ENCODE assay signal across 12 mouse cellular contexts in the genomic region with DNA sequence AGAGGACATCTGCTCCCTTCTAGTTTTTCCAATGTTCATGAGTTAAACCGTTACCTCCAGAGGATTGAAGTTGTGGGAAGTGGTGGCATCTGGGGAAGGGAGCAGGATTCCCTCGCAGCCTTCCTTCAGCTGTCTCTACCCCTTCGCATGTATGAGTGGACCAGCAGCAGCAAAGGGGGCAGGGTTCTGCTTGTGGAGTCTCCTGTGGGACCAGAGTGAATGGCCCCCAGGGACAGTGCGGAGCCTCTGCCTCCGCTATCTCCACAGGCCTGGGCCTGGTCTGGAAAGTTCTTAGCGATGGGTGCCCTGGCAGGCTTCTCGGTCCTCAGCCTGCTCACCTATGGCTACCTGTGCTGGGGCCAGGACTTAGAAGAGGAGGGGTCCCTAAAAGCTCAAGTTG. TPM values are rescaled to one million over a fixed set of nuclear protein-coding genes. Genes with fewer than 3 reads are reported as not detected.
DNase-seq lines count a peak whose midpoint lies in the region; ATAC-seq and TF ChIP-seq lines count a peak whose summit lies in the region.
"Had no signal": no experiment of that assay in that cellular context is flagged by ENCODE, and none has a peak within 500 bp of the region (broad histone marks: within the 10 kb centered on the region; RNA-seq: fewer than 3 reads in every experiment).

No protein-coding gene starts in this region.

- no peak overlapping the region for H3K9ac ChIP-seq in heart, embryonic 12.5 days
- no peak overlapping the region for H3K9ac ChIP-seq in embryonic facial prominence, embryonic 13.5 days
- peak overlapping the region; percentile 77 for H3K9ac ChIP-seq in limb, embryonic 14.5 days (ENCODE audit: low read depth, low read length, severe bottlenecking)

- WGBS in heart, embryonic 12.5 days: 76% methylated on average over 7 of the region's 7 CpGs
- 86% methylated on average over 7 of the region's 7 CpGs for WGBS in embryonic facial prominence, embryonic 13.5 days
- WGBS in limb, embryonic 14.5 days: 80% methylated on average over 7 of the region's 7 CpGs

- TF ChIP-seq POLR2A in limb, embryonic 14.5 days (IDR thresholded peaks at IDR 0.05; ENCODE audit: borderline replicate concordance, extremely low read depth, insufficient read depth, insufficient read length): no peak

- TF ChIP-seq CTCF in layer of hippocampus, adult 2 months (conservative IDR thresholded peaks at IDR 0.05): no peak

- H3K27me3 ChIP-seq in heart, embryonic 12.5 days (replicated peaks): peaks cover 9% of the 10 kb centered on the region; the same call in 1 of the 2 replicates
- H3K27me3 ChIP-seq in embryonic facial prominence, embryonic 13.5 days: peaks cover 10% of the 10 kb centered on the region
- H3K27me3 ChIP-seq in limb, embryonic 14.5 days (ENCODE audit: control insufficient read depth, insufficient read depth, low read length): no peaks in the 10 kb centered on the region; the same call in 1 of the 2 replicates

- no peak for DNase-seq in heart, postnatal 36 days
- DNase-seq in layer of hippocampus, adult 2 months (ENCODE audit: low spot score in 2 of 2): no peak
- no peak for DNase-seq in layer of hippocampus, postnatal 14 days (ENCODE audit: low spot score in 2 of 2)
- no peak for DNase-seq in limb, embryonic 14.5 days (ENCODE audit: low spot score)
- no peak for DNase-seq in cerebellum, adult 9-10 months
- no peak for DNase-seq in ovary, postnatal 10 days (ENCODE audit: low spot score)
- DNase-seq: cerebellum, adult 9-11 months; kidney, adult 9 months; lung, adult 2 months had no signal

- no peak overlapping the region for H3K4me3 ChIP-seq in heart, embryonic 12.5 days
- H3K4me3 ChIP-seq in layer of hippocampus, adult 2 months: peak overlapping the region; percentile 58
- peak overlapping the region; percentile 52 for H3K4me3 ChIP-seq in embryonic facial prominence, embryonic 13.5 days
- H3K4me3 ChIP-seq in limb, embryonic 14.5 days (replicated peaks; ENCODE audit: low read length): peak overlapping the region; percentile 50
- H3K4me3 ChIP-seq: erythroblast, embryonic 14.5 days had no signal

- intact Hi-C loops in heart, postnatal 36 days (cut with DNase I): no loop called here

- H3K36me3 ChIP-seq in heart, embryonic 12.5 days: no peaks in the 10 kb centered on the region
- H3K36me3 ChIP-seq in embryonic facial prominence, embryonic 13.5 days: no peaks in the 10 kb centered on the region
- no peaks in the 10 kb centered on the region for H3K36me3 ChIP-seq in limb, embryonic 14.5 days (ENCODE audit: control insufficient read depth, insufficient read depth, low read length)

- H3K4me1 ChIP-seq in heart, embryonic 12.5 days (replicated peaks): no peaks in the 10 kb centered on the region
- H3K4me1 ChIP-seq in embryonic facial prominence, embryonic 13.5 days: peaks cover 14% of the 10 kb centered on the region
- H3K4me1 ChIP-seq in limb, embryonic 14.5 days (ENCODE audit: control insufficient read depth, insufficient read depth, low read length): peaks cover 26% of the 10 kb centered on the region

- H3K9me3 ChIP-seq in heart, embryonic 12.5 days (replicated peaks): no peaks in the 10 kb centered on the region
- no peaks in the 10 kb centered on the region for H3K9me3 ChIP-seq in embryonic facial prominence, embryonic 13.5 days
- H3K9me3 ChIP-seq in limb, embryonic 14.5 days (ENCODE audit: control insufficient read depth, low read length): no peaks in the 10 kb centered on the region

- no peak overlapping the region for H3K27ac ChIP-seq in heart, embryonic 12.5 days (ENCODE audit: poor library complexity, severe bottlenecking)
- H3K27ac ChIP-seq in layer of hippocampus, adult 2 months: no peak overlapping the region
- H3K27ac ChIP-seq in embryonic facial prominence, embryonic 13.5 days: no peak overlapping the region
- H3K27ac ChIP-seq in limb, embryonic 14.5 days (replicated peaks; ENCODE audit: low read depth, low read length): no peak overlapping the region

- peak overlapping the region; percentile 88 for H3K4me2 ChIP-seq in heart, embryonic 12.5 days
- H3K4me2 ChIP-seq in embryonic facial prominence, embryonic 13.5 days: peak overlapping the region; percentile 82
- H3K4me2 ChIP-seq in limb, embryonic 14.5 days (replicated peaks; ENCODE audit: low read depth, low read length, severe bottlenecking): peak overlapping the region; percentile 87

- ATAC-seq in heart, embryonic 12.5 days (ENCODE audit: insufficient number of reproducible peaks, low FRiP score): no peak
- no peak for ATAC-seq in embryonic facial prominence, embryonic 13.5 days (ENCODE audit: insufficient number of reproducible peaks, insufficient read depth, low FRiP score, low TSS enrichment, low read depth)
- no peak for ATAC-seq in limb, embryonic 14.5 days (ENCODE audit: low FRiP score, low read depth)

RNA-seq across cellular contexts. Expression of a gene that starts 1.1 kb away (rescaled TPM):
- 0.63 and 0.80 TPM in 2 replicates for polyA plus RNA-seq in heart, embryonic 12.5 days (2016; fragmentation: Nextera tagmentation; extraction: Ambion mirVana)
- under 1 TPM; 0.30 to 0.31 TPM for total RNA-seq in heart, postnatal 36 days (2021)
- total RNA-seq in layer of hippocampus, adult 2 months (2021): 1 to 10 TPM; 4.2 to 4.3 TPM
- 1 to 10 TPM; 1.4 to 2.0 TPM for total RNA-seq in layer of hippocampus, postnatal 14 days (2021)
- 1.9 and 2.5 TPM in 2 replicates for polyA plus RNA-seq in embryonic facial prominence, embryonic 13.5 days (2015; fragmentation: Nextera tagmentation; extraction: Ambion mirVana)
- polyA plus RNA-seq in limb, embryonic 14.5 days (2012; rRNA removed): 5.1 and 5.3 TPM in 2 replicates
- polyA plus RNA-seq in limb, embryonic 14.5 days (2014; fragmentation: Nextera tagmentation; extraction: Ambion mirVana): 6.4 and 6.5 TPM in 2 replicates
- polyA plus RNA-seq: erythroblast, embryonic 14.5 days had no signal
